Mouse (Mus musculus): ENCODE measurements around the gene Rtn1. TPM values are rescaled to one million over a fixed set of nuclear protein-coding genes. Genes with fewer than 3 reads are reported as not detected.

Rtn1 gene
- total and polyA plus RNA-seq, 2 experiments from 2014 or later: 1,894 to 3,445 TPM

- Histone ChIP-seq H3K9me3 (ENCODE audit: low read length) (no peaks in the 10 kb centered on the region), H3K4me2 (ENCODE audit: low read depth, low read length) (no peak within 1 kb of the TSS), H3K27ac (no peak within 1 kb of the TSS), H3K4me1 (ENCODE audit: insufficient read depth, low read length) (no peaks in the 10 kb centered on the region), H3K9ac (replicated peaks; ENCODE audit: low read length) (no peak within 1 kb of the TSS), H3K36me3 (ENCODE audit: insufficient read depth, low read length) (no peaks in the 10 kb centered on the region), H3K4me3 (ENCODE audit: low read length) (no peak within 1 kb of the TSS), H3K27me3 (ENCODE audit: insufficient read depth, low read length) (no peaks in the 10 kb centered on the region)
- ATAC-seq (no peak), DNase-seq (ENCODE audit: low spot score) (no peak)
- TF ChIP-seq CTCF (IDR thresholded peaks at IDR 0.05; ENCODE audit: low read depth): no peak
- WGBS: 74% methylated on average over 12 of the region's 12 CpGs
Measured at GRCm38 (mm10) chr12:72184929-72185328, 223.9 kb downstream of the Rtn1 start, which contains the start of gene Ccdc175. Gene Ccdc175, minus strand, starts transcription at chr12:72185029.

GRCm38 (mm10) chr12:72179561-72179960 is 229.3 kb downstream of the Rtn1 start:
- H3K27ac ChIP-seq: no peak overlapping the region
- no peaks in the 10 kb centered on the region for H3K9me3 ChIP-seq (ENCODE audit: low read length)
- H3K9ac ChIP-seq (replicated peaks; ENCODE audit: low read length): no peak overlapping the region
- H3K4me1 ChIP-seq (ENCODE audit: insufficient read depth, low read length): no peaks in the 10 kb centered on the region
- 81% methylated on average over 4 of the region's 4 CpGs for WGBS
- H3K4me3 ChIP-seq (ENCODE audit: low read length): no peak overlapping the region
- no peak for TF ChIP-seq CTCF (IDR thresholded peaks at IDR 0.05; ENCODE audit: low read depth)
- ATAC-seq (no peak), DNase-seq (ENCODE audit: low spot score) (no peak)
- H3K4me2 ChIP-seq (ENCODE audit: low read depth, low read length): no peak overlapping the region
- no peaks in the 10 kb centered on the region for H3K36me3 ChIP-seq (ENCODE audit: insufficient read depth, low read length)
- H3K27me3 ChIP-seq (ENCODE audit: insufficient read depth, low read length): no peaks in the 10 kb centered on the region

- H3K27ac ChIP-seq: no peak overlapping the region
- no peak overlapping the region for H3K4me3 ChIP-seq (ENCODE audit: low read length)
- H3K4me2 ChIP-seq (ENCODE audit: low read depth, low read length): no peak overlapping the region
- no peak for DNase-seq (ENCODE audit: low spot score)
- H3K36me3 ChIP-seq (ENCODE audit: insufficient read depth, low read length): no peaks in the 10 kb centered on the region
- TF ChIP-seq CTCF (IDR thresholded peaks at IDR 0.05; ENCODE audit: low read depth): no peak
- 64% methylated on average over 3 of the region's 3 CpGs for WGBS
- no peak for ATAC-seq
- no peaks in the 10 kb centered on the region for H3K27me3 ChIP-seq (ENCODE audit: insufficient read depth, low read length)
- H3K9ac ChIP-seq (replicated peaks; ENCODE audit: low read length): no peak overlapping the region
- H3K4me1 ChIP-seq (ENCODE audit: insufficient read depth, low read length): no peaks in the 10 kb centered on the region
- H3K9me3 ChIP-seq (ENCODE audit: low read length): no peaks in the 10 kb centered on the region
Measured at GRCm38 (mm10) chr12:72178322-72178721, 230.5 kb downstream of the Rtn1 start.

Other genes starting within 250 kb of the Rtn1 start
- not detected in 2 replicates for gene Ccdc175, start 224.0 kb downstream of the Rtn1 start, total RNA-seq (2014; rRNA removed)
- not detected in 2 replicates for gene Ccdc175, start 224.0 kb downstream of the Rtn1 start, polyA plus RNA-seq (2015; fragmentation: Nextera tagmentation; extraction: Ambion mirVana)
- 3.1 and 3.7 TPM in 2 replicates for gene Lrrc9, start 32.8 kb upstream of the Rtn1 start, total RNA-seq (2014; rRNA removed)
- 2.9 and 3.8 TPM in 2 replicates for gene Lrrc9, start 32.8 kb upstream of the Rtn1 start, polyA plus RNA-seq (2015; fragmentation: Nextera tagmentation; extraction: Ambion mirVana)
- 18.9 and 20.8 TPM in 2 replicates for gene Pcnx4, start 127.3 kb upstream of the Rtn1 start, total RNA-seq (2014; rRNA removed)
- 17.9 and 18.9 TPM in 2 replicates for gene Pcnx4, start 127.3 kb upstream of the Rtn1 start, polyA plus RNA-seq (2015; fragmentation: Nextera tagmentation; extraction: Ambion mirVana)
- not detected in 2 replicates for gene Gm4756, start 240.6 kb upstream of the Rtn1 start, total RNA-seq (2014; rRNA removed)
- not detected in 2 replicates for gene Gm4756, start 240.6 kb upstream of the Rtn1 start, polyA plus RNA-seq (2015; fragmentation: Nextera tagmentation; extraction: Ambion mirVana)